Mouse (Mus musculus): Measurements from ENCODE around the gene Taar7b. TPM values are rescaled to one million over a fixed set of nuclear protein-coding genes. Genes with fewer than 3 reads are reported as not detected.

Gene Taar7b
- total RNA-seq, 4 experiments from 2014 or later, result not detected

Other genes starting within 250 kb of the Taar7b start
- 100 to 1,000 TPM; 110 to 313 (median 237) TPM for gene Rps12, start 212.7 kb upstream of the Taar7b start, total RNA-seq (2022)
- gene Slc18b1, start 203.0 kb upstream of the Taar7b start, total RNA-seq (2022), result 10 to 100 TPM; 25.1 to 32.1 (median 29.6) TPM
- gene Vnn3, start 148.5 kb upstream of the Taar7b start, total RNA-seq (2022), result under 1 TPM in 3 of 4 experiments, not detected in 1; 0.17 to 0.36 (median 0.35) TPM
- not detected for gene Vnn1, start 105.3 kb upstream of the Taar7b start, total RNA-seq (2022)
- not detected for gene Taar1, start 79.6 kb upstream of the Taar7b start, total RNA-seq (2022)
- gene Taar2, start 61.4 kb upstream of the Taar7b start, total RNA-seq (2022), result not detected
- not detected for gene Taar3, start 50.4 kb upstream of the Taar7b start, total RNA-seq (2022)
- not detected for gene Taar4, start 39.4 kb upstream of the Taar7b start, total RNA-seq (2022)
- gene Taar5, start 29.2 kb upstream of the Taar7b start, total RNA-seq (2022), result not detected
- not detected for gene Taar6, start 14.3 kb upstream of the Taar7b start, total RNA-seq (2022)
- not detected for gene Taar7a, start 6.5 kb upstream of the Taar7b start, total RNA-seq (2022)
- gene Taar7d, start 27.3 kb downstream of the Taar7b start, total RNA-seq (2022), result not detected
- gene Taar7e, start 37.7 kb downstream of the Taar7b start, total RNA-seq (2022), result not detected
- not detected for gene Taar7f, start 49.6 kb downstream of the Taar7b start, total RNA-seq (2022)
- gene Taar8a, start 76.6 kb downstream of the Taar7b start, total RNA-seq (2022), result not detected
- not detected for gene Taar8b, start 92.4 kb downstream of the Taar7b start, total RNA-seq (2022)
- gene Taar8c, start 102.0 kb downstream of the Taar7b start, total RNA-seq (2022), result not detected
- not detected for gene Taar9, start 109.6 kb downstream of the Taar7b start, total RNA-seq (2022)
- 100 to 1,000 TPM; 113 to 155 (median 140) TPM for gene Stx7, start 149.4 kb downstream of the Taar7b start, total RNA-seq (2022)
- gene Moxd1, start 223.6 kb downstream of the Taar7b start, total RNA-seq (2022), result 10 to 100 TPM in 1 of 4 experiments, 1 to 10 TPM in 3; 7.0 to 10.9 (median 7.5) TPM